Mouse (Mus musculus): ENCODE measurements around the gene Dcx. TPM values are rescaled to one million over a fixed set of nuclear protein-coding genes. Genes with fewer than 3 reads are reported as not detected.

Gene Dcx
- polyA plus RNA-seq, 1 experiment = 0.12 TPM

DNA sequence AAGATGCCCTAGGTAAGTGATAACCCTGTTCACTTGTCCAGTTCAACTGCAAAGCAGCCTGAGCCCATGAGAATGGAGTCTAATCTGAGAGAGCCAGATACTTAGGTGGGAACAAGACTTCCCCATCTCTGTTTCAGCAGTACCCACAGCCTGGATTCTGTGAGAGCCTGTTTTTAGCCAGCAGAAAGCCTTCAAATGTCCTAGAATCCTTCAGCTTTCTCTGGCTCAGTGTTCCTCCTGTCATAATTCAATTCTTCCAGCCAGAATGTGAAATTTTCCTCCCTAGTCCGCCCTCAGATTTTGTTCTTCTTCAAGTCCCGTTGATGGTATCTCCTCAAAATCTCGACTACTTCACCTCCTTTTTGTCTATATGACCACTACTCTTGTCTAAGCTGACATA, 83.1 kb downstream of the Dcx start:
- no peak overlapping the region for H3K27ac ChIP-seq (ENCODE audit: insufficient read depth, low read length)
- H3K4me1 ChIP-seq (ENCODE audit: control insufficient read depth, insufficient read depth, low read length) = no peaks in the 10 kb centered on the region
- H3K4me3 ChIP-seq (ENCODE audit: insufficient read depth, low read length) = no peak overlapping the region
- TF ChIP-seq POLR2A (IDR thresholded peaks at IDR 0.05; ENCODE audit: low read depth, low read length) (no peak), CTCF (IDR thresholded peaks at IDR 0.05; ENCODE audit: borderline replicate concordance, insufficient read depth, low read length) (no peak)

DNA sequence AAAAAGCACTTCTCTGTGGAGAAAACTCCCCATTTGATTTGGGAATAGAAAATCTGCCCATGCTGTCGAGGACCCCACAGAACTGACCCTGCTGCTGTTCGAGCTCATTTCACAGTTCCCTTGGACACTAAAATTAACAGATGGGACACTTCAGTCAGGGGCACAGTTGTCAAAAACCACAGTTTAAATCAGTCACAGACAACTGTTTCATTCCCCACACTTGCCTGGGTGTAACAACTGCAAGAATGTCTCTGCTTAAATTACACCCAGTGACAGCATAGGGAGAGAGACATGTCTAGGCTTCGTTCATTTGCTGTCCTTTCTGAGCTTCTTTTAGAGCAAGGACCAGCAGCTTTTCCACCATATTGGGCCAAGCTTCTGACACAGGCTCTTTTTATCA, 86.5 kb downstream of the Dcx start:
- TF ChIP-seq POLR2A (IDR thresholded peaks at IDR 0.05; ENCODE audit: low read depth, low read length) = no peak
- no peak for TF ChIP-seq CTCF (IDR thresholded peaks at IDR 0.05; ENCODE audit: borderline replicate concordance, insufficient read depth, low read length)
- Histone ChIP-seq H3K4me1 (ENCODE audit: control insufficient read depth, insufficient read depth, low read length) (no peaks in the 10 kb centered on the region), H3K27ac (ENCODE audit: insufficient read depth, low read length) (no peak overlapping the region), H3K4me3 (ENCODE audit: insufficient read depth, low read length) (no peak overlapping the region)

DNA sequence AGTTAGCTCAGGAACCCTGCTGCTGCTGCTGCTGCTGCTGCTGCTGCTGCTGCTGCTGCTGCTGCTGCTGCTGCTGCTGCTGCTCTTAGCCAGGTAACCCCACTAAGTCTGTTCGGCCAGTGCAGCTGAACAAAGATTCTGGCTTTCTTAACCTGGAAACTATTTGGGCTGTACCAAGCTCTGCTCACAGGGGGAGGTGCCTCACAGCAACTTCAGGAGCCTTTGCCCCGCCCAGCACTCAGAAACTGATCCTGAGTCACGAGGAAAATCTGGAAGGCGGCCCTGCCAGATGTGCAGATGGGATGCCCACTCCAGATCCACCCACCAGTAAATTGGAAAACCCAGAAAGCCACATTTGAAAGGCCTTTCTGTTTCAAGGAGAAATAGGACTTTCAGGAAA, 105.9 kb downstream of the Dcx start, which contains the start of gene Capn6:
Gene Capn6, minus strand, starts transcription at position 203 of the 400 bp plus-strand sequence.
- H3K4me1 ChIP-seq (ENCODE audit: control insufficient read depth, insufficient read depth, low read length) = no peaks in the 10 kb centered on the region
- peak; percentile 50 for TF ChIP-seq POLR2A (IDR thresholded peaks at IDR 0.05; ENCODE audit: low read depth, low read length)
- TF ChIP-seq CTCF (IDR thresholded peaks at IDR 0.05; ENCODE audit: borderline replicate concordance, insufficient read depth, low read length) = no peak
- H3K4me3 ChIP-seq (ENCODE audit: insufficient read depth, low read length) = peak within 1 kb of the TSS; percentile 59

GRCm38 (mm10) chrX:143826521-143826920, 106.6 kb downstream of the Dcx start:
- no peak for TF ChIP-seq POLR2A (IDR thresholded peaks at IDR 0.05; ENCODE audit: low read depth, low read length)
- TF ChIP-seq CTCF (IDR thresholded peaks at IDR 0.05; ENCODE audit: borderline replicate concordance, insufficient read depth, low read length) = no peak
- Histone ChIP-seq H3K4me3 (ENCODE audit: insufficient read depth, low read length) (peak overlapping the region; percentile 59), H3K4me1 (ENCODE audit: control insufficient read depth, insufficient read depth, low read length) (no peaks in the 10 kb centered on the region), H3K27ac (ENCODE audit: insufficient read depth, low read length) (no peak overlapping the region; the same call in 1 of the 2 replicates)

More for the DNA sequence above, 105.9 kb downstream of the Dcx start, which contains the start of gene Capn6:
- H3K27ac ChIP-seq (ENCODE audit: insufficient read depth, low read length) = no peak within 1 kb of the TSS; the same call in 1 of the 2 replicates

GRCm38 (mm10) chrX:143818961-143819360, 114.2 kb downstream of the Dcx start:
- TF ChIP-seq CTCF (IDR thresholded peaks at IDR 0.05; ENCODE audit: borderline replicate concordance, insufficient read depth, low read length) (no peak), POLR2A (IDR thresholded peaks at IDR 0.05; ENCODE audit: low read depth, low read length) (no peak)
- H3K27ac ChIP-seq (ENCODE audit: insufficient read depth, low read length) = no peak overlapping the region
- no peaks in the 10 kb centered on the region for H3K4me1 ChIP-seq (ENCODE audit: control insufficient read depth, insufficient read depth, low read length)

GRCm38 (mm10) chrX:143815948-143816347, 117.2 kb downstream of the Dcx start:
- H3K4me3 ChIP-seq (ENCODE audit: insufficient read depth, low read length) = no peak overlapping the region
- TF ChIP-seq CTCF (IDR thresholded peaks at IDR 0.05; ENCODE audit: borderline replicate concordance, insufficient read depth, low read length) = no peak
- TF ChIP-seq POLR2A (IDR thresholded peaks at IDR 0.05; ENCODE audit: low read depth, low read length) = no peak
- H3K27ac ChIP-seq (ENCODE audit: insufficient read depth, low read length) = peak overlapping the region; percentile 80; the same call in 1 of the 2 replicates
- no peaks in the 10 kb centered on the region for H3K4me1 ChIP-seq (ENCODE audit: control insufficient read depth, insufficient read depth, low read length)

More at GRCm38 (mm10) chrX:143818961-143819360, 114.2 kb downstream of the Dcx start:
- no peak overlapping the region for H3K4me3 ChIP-seq (ENCODE audit: insufficient read depth, low read length)

Other genes with a start within 250 kb of the Dcx start
- 31.8 and 143 TPM in 2 replicates for gene Capn6, start 105.9 kb downstream of the Dcx start, polyA plus RNA-seq (2011; ENCODE audit: insufficient read length, low read depth, missing spikeins)
- gene A730046J19Rik, start 220.4 kb upstream of the Dcx start, polyA plus RNA-seq (2011; ENCODE audit: insufficient read length, low read depth, missing spikeins) = not detected in 2 replicates